Comparison of ENCODE assay signal across 28 mouse cellular contexts in genomic region chr10:22993158-22993557, GRCm38 (mm10).
"Had no signal": no experiment of that assay in that cellular context is flagged by ENCODE, and none has a peak within 500 bp of the region (broad histone marks: within the 10 kb centered on the region; RNA-seq: fewer than 3 reads in every experiment).

No protein-coding gene starts in this region.

- H3K4me3 ChIP-seq: embryonic facial prominence, embryonic 10.5 days; embryonic facial prominence, embryonic 12.5 days; embryonic facial prominence, embryonic 13.5 days; embryonic facial prominence, embryonic 15.5 days; erythroblast, embryonic 14.5 days; forebrain, embryonic 10.5 days; forebrain, embryonic 12.5 days; forebrain, embryonic 13.5 days; forebrain, embryonic 15.5 days; gastrocnemius, adult 2 months had no signal

- DNase-seq: cerebellum, adult 2 months; cerebellum, adult 8-10 months; cerebellum, adult 9-10 months; cerebellum, adult 9-11 months; cerebellum, postnatal 10 days; cerebellum, postnatal 14 days; cerebellum, postnatal 25 days; cerebellum, postnatal 36 days; embryo, embryonic 11 days; forebrain, postnatal 0 days; gastrocnemius, adult 2 months; gastrocnemius, postnatal 10 days; gastrocnemius, postnatal 14 days; gastrocnemius, postnatal 25 days; gastrocnemius, postnatal 36 days; heart, adult 11 months; heart, adult 18-20 months had no signal

- H3K36me3 ChIP-seq: embryonic facial prominence, embryonic 10.5 days; embryonic facial prominence, embryonic 12.5 days; embryonic facial prominence, embryonic 13.5 days; embryonic facial prominence, embryonic 15.5 days; forebrain, embryonic 10.5 days; forebrain, embryonic 12.5 days; forebrain, embryonic 15.5 days had no signal

- H3K4me2 ChIP-seq: embryonic facial prominence, embryonic 12.5 days; embryonic facial prominence, embryonic 13.5 days; embryonic facial prominence, embryonic 15.5 days; forebrain, embryonic 12.5 days; forebrain, embryonic 13.5 days; forebrain, embryonic 15.5 days had no signal

- H3K9me3 ChIP-seq: embryonic facial prominence, embryonic 10.5 days; embryonic facial prominence, embryonic 12.5 days; embryonic facial prominence, embryonic 13.5 days; embryonic facial prominence, embryonic 15.5 days; forebrain, embryonic 13.5 days; forebrain, embryonic 15.5 days had no signal

- H3K9ac ChIP-seq: embryonic facial prominence, embryonic 12.5 days; embryonic facial prominence, embryonic 13.5 days; embryonic facial prominence, embryonic 15.5 days; forebrain, embryonic 12.5 days; forebrain, embryonic 13.5 days; forebrain, embryonic 15.5 days; forebrain, postnatal 0 days had no signal

- H3K4me1 ChIP-seq: embryonic facial prominence, embryonic 10.5 days; embryonic facial prominence, embryonic 12.5 days; embryonic facial prominence, embryonic 13.5 days; embryonic facial prominence, embryonic 15.5 days; forebrain, embryonic 10.5 days; forebrain, embryonic 12.5 days; forebrain, embryonic 13.5 days; forebrain, embryonic 15.5 days had no signal

- ATAC-seq: forebrain, embryonic 13.5 days; forebrain, embryonic 14.5 days; forebrain, embryonic 15.5 days; forebrain, embryonic 16.5 days; forebrain, postnatal 0 days had no signal

- H3K27ac ChIP-seq: embryonic facial prominence, embryonic 10.5 days; embryonic facial prominence, embryonic 12.5 days; embryonic facial prominence, embryonic 13.5 days; embryonic facial prominence, embryonic 15.5 days; forebrain, embryonic 10.5 days; forebrain, embryonic 12.5 days; forebrain, embryonic 13.5 days; forebrain, embryonic 15.5 days; gastrocnemius, adult 2 months had no signal

- H3K27me3 ChIP-seq: embryonic facial prominence, embryonic 12.5 days; embryonic facial prominence, embryonic 13.5 days; embryonic facial prominence, embryonic 15.5 days; forebrain, embryonic 12.5 days; forebrain, embryonic 13.5 days; forebrain, embryonic 15.5 days had no signal
